Mouse (Mus musculus) intestine, postnatal 0 days (tissue): ENCODE measurements around the gene Ethe1. TPM values are rescaled to one million over a fixed set of nuclear protein-coding genes. Genes with fewer than 3 reads are reported as not detected.
A peak's percentile ranks its signal among the peaks of the same experiment; 100 is the strongest.

Experiments
- ATAC-seq: fragments of 200-750 bp; cut with Nextera tagmentation; 2 replicates; pipeline ENCODE4 v1.8.0; 2017; ENCODE audit warnings: mild to moderate bottlenecking, moderate TSS enrichment, moderate library complexity
- H3K27ac ChIP-seq: fragments of 300-500 bp; sonication (generic); 2 replicates; pipeline ENCODE4 v1.5.1; 2014; ENCODE audit warnings: mild to moderate bottlenecking, low read depth, low read length, moderate library complexity
- H3K27me3 ChIP-seq: fragments of 300-500 bp; sonication (generic); replicated peaks from 2 replicates; pipeline ENCODE4 v1.6.1; 2014; ENCODE audit warnings: low read length, mixed read lengths; ENCODE audit not compliant: control insufficient read depth, insufficient read depth
- H3K36me3 ChIP-seq: fragments of 300-500 bp; sonication (generic); 2 replicates; pipeline ENCODE4 v1.6.1; 2014; ENCODE audit warnings: mild to moderate bottlenecking, moderate library complexity; ENCODE audit not compliant: control insufficient read depth, insufficient read depth
- H3K4me1 ChIP-seq: fragments of 300-500 bp; sonication (generic); replicated peaks from 2 replicates; pipeline ENCODE4 v1.6.1; 2014; ENCODE audit warnings: antibody characterized with exemption, low read length, mixed read lengths; ENCODE audit not compliant: control insufficient read depth, insufficient read depth
- H3K4me2 ChIP-seq: fragments of 300-500 bp; sonication (generic); replicated peaks from 2 replicates; pipeline ENCODE4 v1.6.1; 2014; ENCODE audit warnings: low read depth, mild to moderate bottlenecking, moderate library complexity
- H3K4me3 ChIP-seq: fragments of 300-500 bp; sonication (generic); 2 replicates; pipeline ENCODE4 v1.5.1; 2014; ENCODE audit warnings: low read depth, low read length
- H3K9ac ChIP-seq: fragments of 300-500 bp; sonication (generic); 2 replicates; pipeline ENCODE4 v1.6.1; 2014; ENCODE audit warnings: mild to moderate bottlenecking, low read depth, low read length
- H3K9me3 ChIP-seq: fragments of 300-500 bp; sonication (generic); 2 replicates; pipeline ENCODE4 v1.6.1; 2016; ENCODE audit warnings: mixed run types; ENCODE audit not compliant: control insufficient read depth
- CTCF ChIP-seq: sonication (generic); IDR thresholded peaks from 2 replicates; pipeline ENCODE4 v1.5.1; 2016; ENCODE audit warnings: low read depth, mild to moderate bottlenecking, control low read depth, antibody characterized with exemption, moderate library complexity
- WGBS: fragments of 180-500 bp; shearing (Covaris S2); extraction: QIAGEN DNeasy Blood & Tissue Kit; methylation state at CpG from one replicate; pipeline ENCODE4 v1.1.7; 2014; 5-methylcytosine and 5-hydroxymethylcytosine counted together
- polyA plus RNA-seq: library from polyadenylated mRNA; unstranded; fragments of >200 nt; fragmentation: Nextera tagmentation; extraction: Ambion mirVana; gene quantifications from 2 replicates; pipeline ENCODE4 v1.2.1, GENCODE M21; 2015

Ethe1 gene
- polyA plus RNA-seq, 1 experiment from 2014 or later: 25.4 TPM

GRCm38 (mm10) chr7:24628685-24629610 lies 41.6 kb downstream of the Ethe1 start:
- Histone ChIP-seq H3K9me3 (no peaks in the 10 kb centered on the region), H3K9ac (peak overlapping the region; percentile 5; the same call in 1 of the 2 replicates), H3K27me3 (no peaks in the 10 kb centered on the region), H3K4me3 (peak overlapping the region; percentile 24), H3K27ac (no peak overlapping the region), H3K4me1 (no peaks in the 10 kb centered on the region), H3K36me3 (peaks cover 27% of the 10 kb centered on the region; the same call in 1 of the 2 replicates), H3K4me2 (peak overlapping the region; percentile 59)
- peak; percentile 37 for TF ChIP-seq CTCF
- ATAC-seq: peak; percentile 84
- WGBS: 11% methylated on average over 33 of the region's 33 CpGs

- Histone ChIP-seq H3K9ac (no peak overlapping the region), H3K4me3 (no peak overlapping the region), H3K27me3 (no peaks in the 10 kb centered on the region), H3K4me1 (no peaks in the 10 kb centered on the region), H3K36me3 (peaks cover 20% of the 10 kb centered on the region; the same call in 1 of the 2 replicates), H3K9me3 (no peaks in the 10 kb centered on the region), H3K27ac (no peak overlapping the region), H3K4me2 (no peak overlapping the region; the same call in 1 of the 2 replicates)
- TF ChIP-seq CTCF: no peak
- no peak for ATAC-seq
- 72% methylated on average over 4 of the region's 4 CpGs for WGBS
These were observed 42.3 kb downstream of the Ethe1 start for GRCm38 (mm10) chr7:24629672-24630071.

GRCm38 (mm10) chr7:24630116-24630880 lies 43.0 kb downstream of the Ethe1 start:
- H3K9ac ChIP-seq: no peak overlapping the region
- no peaks in the 10 kb centered on the region for H3K4me1 ChIP-seq
- no peaks in the 10 kb centered on the region for H3K9me3 ChIP-seq
- no peak for TF ChIP-seq CTCF
- 74% methylated on average over 10 of the region's 10 CpGs for WGBS
- no peak overlapping the region for H3K4me2 ChIP-seq
- H3K27ac ChIP-seq: no peak overlapping the region
- H3K27me3 ChIP-seq: no peaks in the 10 kb centered on the region
- peaks cover 20% of the 10 kb centered on the region; the same call in 1 of the 2 replicates for H3K36me3 ChIP-seq
- no peak for ATAC-seq
- no peak overlapping the region for H3K4me3 ChIP-seq

GRCm38 (mm10) chr7:24636264-24636663 lies 48.9 kb downstream of the Ethe1 start, which contains the start of gene Lypd3:
Lypd3 (plus strand) TSS chr7:24636550.
- no peaks in the 10 kb centered on the region for H3K9me3 ChIP-seq
- ATAC-seq: no peak
- no peaks in the 10 kb centered on the region for H3K4me1 ChIP-seq
- H3K4me2 ChIP-seq: peak within 1 kb of the TSS; percentile 85
- WGBS: 32% methylated on average over 15 of the region's 15 CpGs
- H3K36me3 ChIP-seq: no peaks in the 10 kb centered on the region
- TF ChIP-seq CTCF: no peak
- H3K27me3 ChIP-seq: peaks cover 32% of the 10 kb centered on the region
- 0 out of 2 replicates have a peak within 1 kb of the TSS, but pooled peaks have one; percentile 45 for H3K4me3 ChIP-seq
- H3K9ac ChIP-seq: no peak within 1 kb of the TSS
- H3K27ac ChIP-seq: no peak within 1 kb of the TSS

- H3K36me3 ChIP-seq: no peaks in the 10 kb centered on the region
- H3K27me3 ChIP-seq: peaks cover 36% of the 10 kb centered on the region
- H3K9ac ChIP-seq: no peak overlapping the region
- no peak overlapping the region for H3K27ac ChIP-seq
- 0 out of 2 replicates have a peak overlapping the region, but pooled peaks have one; percentile 45 for H3K4me3 ChIP-seq
- H3K4me2 ChIP-seq: peak overlapping the region; percentile 85
- no peak for ATAC-seq
- H3K9me3 ChIP-seq: no peaks in the 10 kb centered on the region
- 5% methylated on average over 18 of the region's 18 CpGs for WGBS
- TF ChIP-seq CTCF: no peak
- H3K4me1 ChIP-seq: no peaks in the 10 kb centered on the region
These were observed 49.7 kb downstream of the Ethe1 start for GRCm38 (mm10) chr7:24637046-24637445.
